Mouse (Mus musculus) forebrain, embryonic 12.5 days (tissue): ENCODE results near the gene Dpysl4. TPM values are rescaled to one million over a fixed set of nuclear protein-coding genes. Genes with fewer than 3 reads are reported as not detected.

Experiments
- ATAC-seq: fragments of 200-750 bp; cut with Nextera tagmentation; 2 replicates; pipeline ENCODE4 v1.8.0; 2017; ENCODE audit warnings: moderate TSS enrichment; ENCODE audit not compliant: low FRiP score
- H3K27ac ChIP-seq: fragments of 300-500 bp; sonication (generic); 2 replicates; pipeline ENCODE4 v1.5.1; 2016; ENCODE audit warnings: mild to moderate bottlenecking
- H3K27me3 ChIP-seq: fragments of 300-500 bp; sonication (generic); 2 replicates; pipeline ENCODE4 v1.6.1; 2016; ENCODE audit warnings: mild to moderate bottlenecking
- H3K36me3 ChIP-seq: fragments of 300-500 bp; sonication (generic); replicated peaks from 2 replicates; pipeline ENCODE4 v1.6.1; 2016; ENCODE audit warnings: mild to moderate bottlenecking
- H3K4me1 ChIP-seq: fragments of 300-500 bp; sonication (generic); 2 replicates; pipeline ENCODE4 v1.6.1; 2016
- H3K4me2 ChIP-seq: fragments of 300-500 bp; sonication (generic); 2 replicates; pipeline ENCODE4 v1.6.1; 2016; ENCODE audit warnings: mild to moderate bottlenecking, moderate library complexity
- H3K4me3 ChIP-seq: fragments of 300-500 bp; sonication (generic); replicated peaks from 2 replicates; pipeline ENCODE4 v1.5.1; 2016; ENCODE audit warnings: mild to moderate bottlenecking
- H3K9ac ChIP-seq: fragments of 300-500 bp; sonication (generic); 2 replicates; pipeline ENCODE4 v1.6.1; 2016; ENCODE audit warnings: mild to moderate bottlenecking
- H3K9me3 ChIP-seq: fragments of 300-500 bp; sonication (generic); 2 replicates; pipeline ENCODE4 v1.6.1; 2016
- WGBS: fragments of 180-500 bp; shearing (Covaris S2); methylation state at CpG from one replicate; pipeline ENCODE4 v1.1.7; 2016; 5-methylcytosine and 5-hydroxymethylcytosine counted together
- polyA plus RNA-seq: library from polyadenylated mRNA; unstranded; fragments of >200 nt; fragmentation: Nextera tagmentation; extraction: Ambion mirVana; gene quantifications from 2 replicates; pipeline ENCODE4 v1.2.1, GENCODE M21; 2016

Gene Dpysl4
- polyA plus RNA-seq, 1 experiment from 2014 or later, result 139 TPM

- ATAC-seq, result peak; percentile 67
- Histone ChIP-seq H3K27me3 (peaks cover 13% of the 10 kb centered on the region; the same call in 1 of the 2 replicates), H3K4me2 (peak overlapping the region; percentile 68), H3K4me1 (peaks cover 40% of the 10 kb centered on the region), H3K9ac (peak overlapping the region; percentile 88), H3K4me3 (peak overlapping the region; percentile 74), H3K36me3 (peaks cover 25% of the 10 kb centered on the region), H3K9me3 (no peaks in the 10 kb centered on the region), H3K27ac (peak overlapping the region; percentile 63)
- 1% methylated on average over 61 of the region's 61 CpGs for WGBS
Observed at GRCm38 (mm10) chr7:139086195-139087158, 676 bp downstream of the Dpysl4 start.

GRCm38 (mm10) chr7:139087801-139088200, 2.0 kb downstream of the Dpysl4 start:
- H3K4me3 ChIP-seq, result peak overlapping the region; percentile 74
- no peaks in the 10 kb centered on the region for H3K9me3 ChIP-seq
- H3K4me1 ChIP-seq, result peaks cover 34% of the 10 kb centered on the region
- 70% methylated on average over 2 of the region's 2 CpGs for WGBS
- no peak overlapping the region for H3K27ac ChIP-seq
- peaks cover 13% of the 10 kb centered on the region; the same call in 1 of the 2 replicates for H3K27me3 ChIP-seq
- no peak for ATAC-seq
- H3K9ac ChIP-seq, result 0 out of 2 replicates have a peak overlapping the region, but pooled peaks have one; percentile 1
- peaks cover 38% of the 10 kb centered on the region for H3K36me3 ChIP-seq
- peak overlapping the region; percentile 68 for H3K4me2 ChIP-seq

GRCm38 (mm10) chr7:139089892-139090874, 4.4 kb downstream of the Dpysl4 start:
- WGBS, result 87% methylated on average over 12 of the region's 12 CpGs
- Histone ChIP-seq H3K4me3 (no peak overlapping the region), H3K9ac (no peak overlapping the region), H3K4me2 (no peak overlapping the region), H3K27ac (no peak overlapping the region), H3K9me3 (no peaks in the 10 kb centered on the region), H3K4me1 (peaks cover 34% of the 10 kb centered on the region), H3K27me3 (peaks cover 5% of the 10 kb centered on the region; the same call in 1 of the 2 replicates), H3K36me3 (peaks cover 61% of the 10 kb centered on the region)
- no peak for ATAC-seq

- Histone ChIP-seq H3K9me3 (no peaks in the 10 kb centered on the region), H3K4me2 (no peak overlapping the region), H3K9ac (no peak overlapping the region), H3K27me3 (no peaks in the 10 kb centered on the region; the same call in 1 of the 2 replicates), H3K36me3 (peaks cover 74% of the 10 kb centered on the region), H3K27ac (no peak overlapping the region), H3K4me3 (no peak overlapping the region), H3K4me1 (peaks cover 27% of the 10 kb centered on the region)
- WGBS, result 96% methylated on average over 9 of the region's 9 CpGs
- no peak for ATAC-seq
Observed at GRCm38 (mm10) chr7:139091681-139092080, 5.9 kb downstream of the Dpysl4 start.

- Histone ChIP-seq H3K9me3 (no peaks in the 10 kb centered on the region), H3K27me3 (no peaks in the 10 kb centered on the region), H3K36me3 (peaks cover 82% of the 10 kb centered on the region), H3K4me1 (peaks cover 17% of the 10 kb centered on the region), H3K27ac (no peak overlapping the region), H3K4me2 (no peak overlapping the region), H3K4me3 (no peak overlapping the region), H3K9ac (no peak overlapping the region)
- no peak for ATAC-seq
- 90% methylated on average over 5 of the region's 5 CpGs for WGBS
Observed at GRCm38 (mm10) chr7:139092676-139093075, 6.9 kb downstream of the Dpysl4 start.

- H3K4me3 ChIP-seq, result no peak overlapping the region
- no peak overlapping the region for H3K4me2 ChIP-seq
- H3K9me3 ChIP-seq, result no peaks in the 10 kb centered on the region
- no peaks in the 10 kb centered on the region for H3K27me3 ChIP-seq
- ATAC-seq, result no peak
- H3K27ac ChIP-seq, result no peak overlapping the region
- H3K9ac ChIP-seq, result no peak overlapping the region
- H3K4me1 ChIP-seq, result peaks cover 13% of the 10 kb centered on the region
- peaks cover 86% of the 10 kb centered on the region for H3K36me3 ChIP-seq
- 94% methylated on average over 5 of the region's 5 CpGs for WGBS
Observed at GRCm38 (mm10) chr7:139093124-139093523, 7.3 kb downstream of the Dpysl4 start.

- 92% methylated on average over 7 of the region's 7 CpGs for WGBS
- Histone ChIP-seq H3K9me3 (no peaks in the 10 kb centered on the region), H3K9ac (no peak overlapping the region), H3K27ac (no peak overlapping the region), H3K4me2 (no peak overlapping the region), H3K4me1 (peaks cover 6% of the 10 kb centered on the region; the same call in 1 of the 2 replicates), H3K27me3 (no peaks in the 10 kb centered on the region), H3K4me3 (no peak overlapping the region), H3K36me3 (peaks cover 93% of the 10 kb centered on the region)
- ATAC-seq, result no peak
Observed at GRCm38 (mm10) chr7:139093781-139094180, 8.0 kb downstream of the Dpysl4 start.

- Histone ChIP-seq H3K27ac (no peak overlapping the region), H3K9me3 (no peaks in the 10 kb centered on the region), H3K9ac (no peak overlapping the region), H3K4me1 (no peaks in the 10 kb centered on the region), H3K4me3 (no peak overlapping the region), H3K27me3 (no peaks in the 10 kb centered on the region), H3K4me2 (no peak overlapping the region), H3K36me3 (peaks cover 94% of the 10 kb centered on the region)
- WGBS, result 90% methylated on average over 6 of the region's 6 CpGs
- ATAC-seq, result no peak
Observed at GRCm38 (mm10) chr7:139094761-139095160, 9.0 kb downstream of the Dpysl4 start.

- WGBS, result 87% methylated on average over 7 of the region's 7 CpGs
- H3K4me1 ChIP-seq, result no peaks in the 10 kb centered on the region
- no peak overlapping the region for H3K4me3 ChIP-seq
- no peaks in the 10 kb centered on the region for H3K9me3 ChIP-seq
- no peak overlapping the region for H3K4me2 ChIP-seq
- H3K9ac ChIP-seq, result no peak overlapping the region
- peaks cover 94% of the 10 kb centered on the region for H3K36me3 ChIP-seq
- H3K27ac ChIP-seq, result no peak overlapping the region
- H3K27me3 ChIP-seq, result no peaks in the 10 kb centered on the region
- no peak for ATAC-seq
Observed at GRCm38 (mm10) chr7:139095282-139095681, 9.5 kb downstream of the Dpysl4 start.

GRCm38 (mm10) chr7:139096399-139096798, 10.6 kb downstream of the Dpysl4 start:
- ATAC-seq, result no peak; the same call in 1 of the 2 replicates
- H3K4me3 ChIP-seq, result no peak overlapping the region
- no peak overlapping the region for H3K27ac ChIP-seq
- no peaks in the 10 kb centered on the region for H3K27me3 ChIP-seq
- no peaks in the 10 kb centered on the region for H3K4me1 ChIP-seq
- WGBS, result 90% methylated on average over 6 of the region's 6 CpGs
- no peaks in the 10 kb centered on the region for H3K9me3 ChIP-seq
- H3K9ac ChIP-seq, result no peak overlapping the region
- peaks cover 90% of the 10 kb centered on the region for H3K36me3 ChIP-seq
- H3K4me2 ChIP-seq, result no peak overlapping the region

GRCm38 (mm10) chr7:139100531-139101095, 14.8 kb downstream of the Dpysl4 start:
- H3K36me3 ChIP-seq, result peaks cover 55% of the 10 kb centered on the region
- 73% methylated on average over 12 of the region's 12 CpGs for WGBS
- H3K27me3 ChIP-seq, result no peaks in the 10 kb centered on the region
- no peak for ATAC-seq
- no peak overlapping the region for H3K4me3 ChIP-seq
- no peak overlapping the region for H3K27ac ChIP-seq
- H3K4me2 ChIP-seq, result no peak overlapping the region
- no peaks in the 10 kb centered on the region for H3K4me1 ChIP-seq
- H3K9ac ChIP-seq, result no peak overlapping the region
- H3K9me3 ChIP-seq, result no peaks in the 10 kb centered on the region
